Mouse (Mus musculus) lung, postnatal 14 days (tissue): ENCODE results near the gene Chst11.

ENCODE experiments used
- DNase-seq: peaks from one replicate; pipeline ENCODE4 v3.0.0; 2021

Gene Chst11

GRCm38 (mm10) chr10:82984950-82985699, at the start of gene Chst11:
Gene Chst11, plus strand, starts transcription at chr10:82985498.
- peak; percentile 67 for DNase-seq

- DNase-seq = no peak
Measured at GRCm38 (mm10) chr10:82935774-82936173, 49.5 kb upstream of the Chst11 start.

GRCm38 (mm10) chr10:82953415-82953814, 31.9 kb upstream of the Chst11 start:
- no peak for DNase-seq

GRCm38 (mm10) chr10:82955117-82955516, 30.2 kb upstream of the Chst11 start:
- DNase-seq = no peak

- no peak for DNase-seq
Measured at GRCm38 (mm10) chr10:82958218-82958761, 27.0 kb upstream of the Chst11 start.

- no peak for DNase-seq
Measured at GRCm38 (mm10) chr10:82959316-82959715, 26.0 kb upstream of the Chst11 start.

GRCm38 (mm10) chr10:82961302-82961701, 24.0 kb upstream of the Chst11 start:
- no peak for DNase-seq

- DNase-seq = no peak
Measured at GRCm38 (mm10) chr10:82962018-82962417, 23.3 kb upstream of the Chst11 start.

GRCm38 (mm10) chr10:82962472-82963020, 22.8 kb upstream of the Chst11 start:
- no peak for DNase-seq

- DNase-seq = no peak
Measured at GRCm38 (mm10) chr10:82964491-82964890, 20.8 kb upstream of the Chst11 start.

GRCm38 (mm10) chr10:82966672-82967071, 18.6 kb upstream of the Chst11 start:
- no peak for DNase-seq

- DNase-seq = no peak
Measured at GRCm38 (mm10) chr10:82969612-82970011, 15.7 kb upstream of the Chst11 start.

GRCm38 (mm10) chr10:82971549-82971948, 13.7 kb upstream of the Chst11 start:
- DNase-seq = no peak

GRCm38 (mm10) chr10:82974201-82974600, 11.1 kb upstream of the Chst11 start:
- DNase-seq = no peak

- DNase-seq = no peak
Measured at GRCm38 (mm10) chr10:82974627-82975177, 10.6 kb upstream of the Chst11 start.

GRCm38 (mm10) chr10:82975806-82976205, 9.5 kb upstream of the Chst11 start:
- DNase-seq = no peak

- DNase-seq = no peak
Measured at GRCm38 (mm10) chr10:82982286-82982685, 3.0 kb upstream of the Chst11 start.

- peak; percentile 30 for DNase-seq
Measured at GRCm38 (mm10) chr10:82985700-82986131, 418 bp downstream of the Chst11 start.

- no peak for DNase-seq
Measured at GRCm38 (mm10) chr10:82986251-82986992, 1.1 kb downstream of the Chst11 start.

GRCm38 (mm10) chr10:82986993-82987349, 1.7 kb downstream of the Chst11 start:
- no peak for DNase-seq

- no peak for DNase-seq
Measured at GRCm38 (mm10) chr10:82987394-82987793, 2.1 kb downstream of the Chst11 start.

- no peak for DNase-seq
Measured at GRCm38 (mm10) chr10:82989418-82990025, 4.2 kb downstream of the Chst11 start.

- peak; percentile 37 for DNase-seq
Measured at GRCm38 (mm10) chr10:82990918-82991317, 5.6 kb downstream of the Chst11 start.
